Mouse (Mus musculus): ENCODE results near the gene Hspg2.

GRCm38 (mm10) chr4:137517989-137518691 lies 49.6 kb downstream of the Hspg2 start:
- TF ChIP-seq CTCF (conservative IDR thresholded peaks at IDR 0.05 in 1 of 2, IDR thresholded peaks at IDR 0.05 in 1 of 2; ENCODE audit: low read depth in 2 of 2, low read length in 2 of 2) (peak; percentile 21 to 64), USF1 (IDR thresholded peaks at IDR 0.05; ENCODE audit: low read depth, low read length) (no peak), ZNF384 (IDR thresholded peaks at IDR 0.05; ENCODE audit: low read depth, low read length) (no peak), HCFC1 (IDR thresholded peaks at IDR 0.05; ENCODE audit: low read depth, low read length) (no peak), SMC3 (IDR thresholded peaks at IDR 0.05; ENCODE audit: low read depth, low read length) (peak; percentile 70), BHLHE40 (IDR thresholded peaks at IDR 0.05; ENCODE audit: low read depth, low read length) (no peak), MXI1 (IDR thresholded peaks at IDR 0.05; ENCODE audit: low read depth, low read length) (no peak), TBP (conservative IDR thresholded peaks at IDR 0.05; ENCODE audit: low read depth, low read length) (no peak), RCOR1 (conservative IDR thresholded peaks at IDR 0.05; ENCODE audit: low read depth, low read length) (no peak), JUN (IDR thresholded peaks at IDR 0.05; ENCODE audit: insufficient read depth, low read depth, low read length) (no peak), ETS1 (conservative IDR thresholded peaks at IDR 0.05; ENCODE audit: low read depth, low read length) (no peak), NRF1 (IDR thresholded peaks at IDR 0.05; ENCODE audit: low read depth, low read length) (no peak)

All from CH12.LX (cell line).